In genomic region chr19:4294381-4295097, GRCm38 (mm10) we compare ENCODE assay signal across 8 mouse cellular contexts. TPM values are rescaled to one million over a fixed set of nuclear protein-coding genes. Genes with fewer than 3 reads are reported as not detected.
DNase-seq lines count a peak whose midpoint lies in the region; ATAC-seq lines count a peak whose summit lies in the region.

No protein-coding gene starts in this region.

- intact Hi-C loops in left cerebral cortex, postnatal 36 days (cut with DNase I) = no loop called here

- ATAC-seq in granulocyte monocyte progenitor cell, adult 5-6 weeks (replicated peaks; ENCODE audit: poor library complexity, severe bottlenecking) = peak; percentile 89

- DNase-seq in 416B (ENCODE audit: low read depth) (peak; percentile 97), ES-CJ7 (ENCODE audit: low read depth, low spot score) (peak; percentile 25)
- DNase-seq in kidney, adult 9 months = peak; percentile 76
- DNase-seq in lung, postnatal 14 days = peak; percentile 71
- peak; percentile 95 for DNase-seq in thymus, postnatal 0 days (ENCODE audit: low spot score)
- no peak for DNase-seq in left cerebral cortex, postnatal 36 days (ENCODE audit: low spot score in 2 of 2)
- DNase-seq in yolk sac, embryonic 10.5 days (ENCODE audit: low spot score) = no peak

RNA-seq across cellular contexts. Expression of gene Grk2, which starts 11.5 kb away (rescaled TPM):
- 179 and 198 TPM in 2 replicates for total RNA-seq in granulocyte monocyte progenitor cell, adult 5-6 weeks (2014; fragmentation: Nextera tagmentation)
- total RNA-seq in granulocyte monocyte progenitor cell, adult 5-6 weeks (2017) = 133 and 181 TPM in 2 replicates
- polyA plus RNA-seq in thymus, postnatal 0 days (2015; fragmentation: Nextera tagmentation; extraction: Ambion mirVana) = 64.3 and 81.3 TPM in 2 replicates
- total RNA-seq in left cerebral cortex, postnatal 36 days (2021) = 100 to 1,000 TPM; 223 to 239 TPM

RNA-seq across cellular contexts. Expression of gene Ankrd13d, which starts 11.6 kb away (rescaled TPM):
- 6.8 and 7.2 TPM in 2 replicates for total RNA-seq in granulocyte monocyte progenitor cell, adult 5-6 weeks (2014; fragmentation: Nextera tagmentation)
- total RNA-seq in granulocyte monocyte progenitor cell, adult 5-6 weeks (2017) = 1.6 and 3.9 TPM in 2 replicates
- 9.8 and 12.2 TPM in 2 replicates for polyA plus RNA-seq in thymus, postnatal 0 days (2015; fragmentation: Nextera tagmentation; extraction: Ambion mirVana)
- total RNA-seq in left cerebral cortex, postnatal 36 days (2021) = 10 to 100 TPM; 69.7 to 72.3 TPM

RNA-seq across cellular contexts. Expression of gene Ssh3, which starts 25.6 kb away (rescaled TPM):
- 17.7 and 25.9 TPM in 2 replicates for total RNA-seq in granulocyte monocyte progenitor cell, adult 5-6 weeks (2014; fragmentation: Nextera tagmentation)
- total RNA-seq in granulocyte monocyte progenitor cell, adult 5-6 weeks (2017) = 10.8 and 22.0 TPM in 2 replicates
- polyA plus RNA-seq in thymus, postnatal 0 days (2015; fragmentation: Nextera tagmentation; extraction: Ambion mirVana) = 9.4 and 10.1 TPM in 2 replicates
- 10 to 100 TPM; 41.1 to 65.6 TPM for total RNA-seq in left cerebral cortex, postnatal 36 days (2021)

Comparison
In these comparisons a context has a peak if more than half of its experiments do, and no peak if none do; other contexts are left out.
1. DNase-seq: peak in 416B (single experiment), ES-CJ7 (single experiment), kidney, adult 9 months (single experiment), lung, postnatal 14 days (single experiment) and thymus, postnatal 0 days (single experiment); none in left cerebral cortex, postnatal 36 days (0 of 2) and yolk sac, embryonic 10.5 days (single experiment).
2. RNA of gene Ankrd13d, which starts 11.6 kb away (total RNA-seq): 69.7 to 72.3 TPM in left cerebral cortex, postnatal 36 days; 1.6 to 7.2 TPM in granulocyte monocyte progenitor cell, adult 5-6 weeks; every median in the first group is over 4 times any median in the second.